Mouse (Mus musculus): ENCODE measurements around the gene Prr12.

Prr12 gene

DNA sequence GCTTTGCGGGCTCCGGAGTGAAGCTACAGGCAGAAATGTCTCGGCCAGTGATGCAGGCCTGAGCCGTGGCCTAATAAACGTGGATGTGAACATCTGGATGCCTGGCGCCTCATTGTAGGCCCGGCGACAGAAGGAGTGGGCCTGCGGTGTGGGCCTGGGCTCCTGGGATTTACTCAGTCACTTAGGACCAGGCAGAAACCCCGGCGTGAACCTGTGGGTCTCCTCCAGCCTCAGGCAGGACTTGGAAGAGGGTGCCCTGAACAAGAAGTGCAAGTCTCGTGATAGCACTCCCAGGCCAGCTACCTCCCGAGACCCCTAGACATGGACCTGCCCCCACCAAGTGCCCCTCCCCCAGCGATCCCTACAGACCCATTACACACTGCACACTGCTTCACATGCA lies 24.6 kb upstream of the Prr12 start:
- DNase-seq: no peak

DNA sequence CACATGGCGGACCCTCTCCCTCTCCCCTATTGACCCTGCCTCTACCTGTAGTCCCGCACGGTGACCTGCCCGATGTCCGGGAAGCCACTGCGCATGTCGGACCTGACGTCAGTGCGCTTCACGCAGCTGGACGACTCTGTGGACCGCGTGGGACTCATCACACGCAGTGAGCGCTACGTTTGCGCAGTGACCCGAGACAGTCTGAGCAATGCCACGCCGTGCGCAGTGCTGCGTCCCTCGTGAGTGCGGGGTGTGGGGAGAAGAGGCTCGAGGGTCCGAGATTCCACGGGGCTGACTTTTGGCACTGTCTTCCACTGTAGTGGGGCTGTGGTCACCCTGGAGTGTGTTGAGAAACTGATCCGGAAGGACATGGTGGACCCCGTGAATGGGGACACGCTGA lies 23.8 kb upstream of the Prr12 start:
- no peak for DNase-seq

DNA sequence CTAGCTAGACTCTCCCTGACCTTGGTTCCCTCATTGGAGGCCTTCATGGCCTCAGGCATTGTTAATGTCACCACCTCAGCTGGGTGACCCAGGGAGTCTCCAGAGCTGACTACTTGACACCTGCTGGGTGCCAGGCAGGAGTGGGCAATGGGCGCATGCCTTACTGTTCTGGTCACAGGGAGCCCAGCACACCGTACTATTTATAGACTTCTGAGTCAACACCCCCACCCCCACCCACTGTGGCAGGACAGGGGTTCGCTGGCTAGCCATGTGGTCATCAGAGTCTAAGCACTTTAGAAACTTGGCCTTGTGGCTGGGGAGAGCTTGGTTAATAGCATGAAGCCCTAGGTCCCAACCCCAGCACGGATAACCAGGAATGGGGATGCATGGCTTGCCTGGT lies 22.7 kb upstream of the Prr12 start:
- no peak for DNase-seq

DNA sequence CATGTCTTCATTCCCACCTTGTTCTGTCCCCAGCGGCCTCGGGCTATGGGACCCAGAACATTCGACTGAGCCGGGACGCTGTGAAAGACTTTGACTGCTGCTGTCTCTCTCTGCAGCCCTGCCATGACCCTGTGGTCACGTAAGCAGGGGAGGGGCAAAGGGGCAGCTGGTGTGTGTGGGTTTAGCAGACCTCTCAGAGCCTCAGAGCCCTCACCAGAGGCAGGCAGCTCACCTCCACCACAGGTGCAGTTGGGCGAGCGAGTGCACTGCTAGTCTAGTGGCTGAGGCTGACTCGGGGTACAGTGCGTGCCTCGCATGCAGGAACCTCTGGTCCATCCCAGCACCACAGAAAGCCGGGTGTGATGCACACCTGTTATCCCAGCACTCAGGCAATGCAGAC lies 21.3 kb upstream of the Prr12 start:
- DNase-seq: no peak

DNA sequence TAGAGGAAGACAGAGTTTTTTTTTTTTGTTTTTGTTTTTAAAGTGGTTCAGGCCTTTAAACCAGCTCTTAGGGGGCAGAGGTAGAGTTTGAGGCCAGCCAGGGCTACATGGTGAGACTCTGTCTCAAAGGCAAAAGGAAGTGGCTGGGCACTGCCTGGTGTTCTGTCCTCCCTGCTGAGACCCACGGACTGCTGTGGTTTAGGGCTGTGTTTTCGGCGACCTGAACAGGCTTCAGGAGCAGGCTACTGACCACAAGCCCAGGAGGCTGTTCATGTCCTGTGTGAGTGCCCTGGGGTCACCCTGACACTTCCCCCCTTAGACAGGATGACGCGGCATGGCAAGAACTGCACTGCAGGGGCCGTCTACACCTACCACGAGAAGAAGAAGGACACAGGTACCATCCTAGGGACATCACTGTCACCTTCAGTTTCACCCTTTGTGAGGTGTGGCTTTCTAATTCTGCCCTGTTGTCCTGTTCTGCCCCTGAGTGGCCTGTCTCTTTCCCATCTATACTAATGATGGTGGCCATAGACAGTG lies 20.6 kb upstream of the Prr12 start:
- no peak for DNase-seq

DNA sequence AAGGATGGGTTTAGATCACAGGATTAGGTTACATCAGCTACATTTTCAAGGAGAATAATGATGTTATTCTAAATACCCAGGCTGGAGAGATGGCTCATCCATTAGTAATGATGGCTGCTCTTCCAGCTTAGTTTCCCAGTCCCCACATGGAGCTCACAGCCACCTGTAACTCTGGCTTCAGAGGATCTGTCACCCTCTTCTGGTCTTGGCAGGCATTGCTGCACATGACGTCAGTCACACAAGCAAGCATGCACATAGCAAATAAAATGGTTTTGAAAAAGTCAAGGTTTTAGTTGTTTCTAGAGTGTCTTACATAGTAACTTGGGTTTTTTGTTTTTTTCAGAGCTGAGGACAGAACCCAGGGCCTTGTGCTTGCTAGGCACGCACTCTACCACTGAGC lies 19.5 kb upstream of the Prr12 start:
- DNase-seq: no peak

DNA sequence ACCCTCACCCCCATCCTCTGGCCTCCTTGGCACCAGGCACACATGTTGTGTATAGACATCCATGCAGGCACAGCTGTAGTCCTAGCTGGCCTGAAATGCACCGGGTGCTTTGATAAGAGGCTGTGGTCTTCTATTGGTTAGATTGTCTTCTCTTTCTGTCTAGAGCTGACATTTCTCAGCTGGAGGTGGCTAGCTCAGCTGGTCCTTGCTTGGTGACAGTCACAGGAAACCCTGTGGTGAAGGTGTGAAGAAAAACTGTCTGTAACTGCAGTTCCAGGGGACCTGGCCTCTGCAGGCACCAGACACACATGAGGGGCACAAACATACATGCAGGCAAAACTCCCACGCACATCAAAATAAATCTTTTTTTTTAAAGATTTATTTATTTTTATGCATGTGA lies 17.0 kb upstream of the Prr12 start:
- no peak for DNase-seq

DNA sequence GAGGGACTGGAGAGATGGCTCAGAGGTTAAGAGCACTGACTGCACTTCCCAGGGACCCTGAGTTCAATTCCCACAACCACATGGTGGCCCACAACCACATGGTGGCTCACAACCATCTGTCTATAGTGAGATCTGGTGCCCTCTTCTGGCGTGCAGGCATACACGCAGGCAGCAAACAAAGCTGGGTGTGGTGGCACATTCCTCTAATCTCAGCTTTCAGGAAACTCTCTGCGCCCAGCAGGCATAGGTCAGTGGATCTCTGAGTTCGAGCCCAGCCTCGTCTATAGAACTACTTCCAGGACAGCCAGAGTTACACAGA lies 15.3 kb upstream of the Prr12 start:
- peak; percentile 58 for DNase-seq

DNA sequence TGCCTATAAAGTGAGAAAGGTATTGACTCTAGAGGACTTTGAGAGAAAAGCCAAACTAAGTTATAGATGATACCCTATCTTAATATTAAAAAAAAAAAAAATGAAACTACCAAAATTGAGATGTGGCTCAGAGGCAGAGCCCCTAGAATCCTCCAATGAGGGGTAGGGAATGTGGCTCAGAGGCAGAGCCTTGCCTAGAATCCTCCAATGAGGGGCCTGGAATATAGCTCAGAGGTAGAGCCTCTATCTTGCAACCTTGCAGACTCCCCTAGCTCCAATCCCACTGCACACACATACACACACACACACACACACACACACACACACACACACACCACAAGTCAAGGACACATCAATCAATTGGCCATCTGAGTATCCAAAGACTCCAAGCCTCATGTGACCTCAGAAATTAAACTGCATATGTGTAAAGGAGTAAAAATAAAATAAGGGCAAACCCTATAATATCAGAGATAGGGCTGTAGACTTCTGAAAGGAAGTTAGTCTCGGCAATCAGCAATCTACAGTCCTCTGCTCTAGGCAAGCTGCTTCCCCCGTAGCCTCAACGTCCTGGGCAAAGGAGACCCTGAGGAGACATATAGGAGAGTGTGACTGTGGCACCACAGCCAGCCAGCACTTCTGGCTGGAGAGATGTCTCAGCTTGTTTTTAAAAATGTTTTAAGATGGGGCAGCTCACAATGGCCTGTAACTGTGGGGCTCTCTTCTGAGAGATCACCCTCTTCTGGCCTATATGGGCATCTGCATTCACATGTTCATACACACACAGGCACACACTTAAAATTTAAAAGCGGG lies 14.7 kb upstream of the Prr12 start:
- DNase-seq: no peak

DNA sequence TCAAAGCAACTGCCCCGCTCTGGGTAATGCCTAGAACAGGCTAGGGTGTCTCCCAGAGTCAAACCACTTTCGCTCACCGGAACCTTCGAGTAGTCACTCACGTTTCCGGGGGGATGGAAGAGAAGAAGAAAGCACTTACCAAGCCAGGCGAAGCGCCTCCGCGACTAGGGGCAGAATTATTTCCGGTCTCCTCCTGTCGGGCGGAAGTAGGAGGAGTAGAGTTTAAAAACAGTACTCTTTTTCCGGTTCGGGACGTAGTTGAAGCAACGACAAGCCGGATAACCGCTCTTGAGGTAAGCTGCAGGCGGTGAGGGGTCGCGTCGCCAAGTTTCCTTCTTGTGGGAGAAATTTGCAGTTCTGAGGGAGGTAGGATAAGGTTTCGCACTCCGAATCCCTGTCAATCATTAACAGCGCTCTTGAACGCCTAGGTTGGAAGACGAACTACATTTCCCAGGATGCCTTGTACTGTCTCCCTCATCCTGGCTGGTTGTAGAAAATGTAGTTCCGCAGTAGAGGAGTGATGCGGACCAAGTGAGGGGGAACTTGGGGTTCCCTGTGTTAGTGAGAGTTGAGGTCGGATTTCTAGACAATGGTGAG lies 9.7 kb upstream of the Prr12 start, which contains the start of the genes Nosip and Prrg2:
Nosip (plus strand) TSS at position 191 of the 597 bp plus-strand sequence.
Prrg2 (minus strand) TSS at position 439 of the 597 bp plus-strand sequence.
- peak; percentile 95 for DNase-seq

DNA sequence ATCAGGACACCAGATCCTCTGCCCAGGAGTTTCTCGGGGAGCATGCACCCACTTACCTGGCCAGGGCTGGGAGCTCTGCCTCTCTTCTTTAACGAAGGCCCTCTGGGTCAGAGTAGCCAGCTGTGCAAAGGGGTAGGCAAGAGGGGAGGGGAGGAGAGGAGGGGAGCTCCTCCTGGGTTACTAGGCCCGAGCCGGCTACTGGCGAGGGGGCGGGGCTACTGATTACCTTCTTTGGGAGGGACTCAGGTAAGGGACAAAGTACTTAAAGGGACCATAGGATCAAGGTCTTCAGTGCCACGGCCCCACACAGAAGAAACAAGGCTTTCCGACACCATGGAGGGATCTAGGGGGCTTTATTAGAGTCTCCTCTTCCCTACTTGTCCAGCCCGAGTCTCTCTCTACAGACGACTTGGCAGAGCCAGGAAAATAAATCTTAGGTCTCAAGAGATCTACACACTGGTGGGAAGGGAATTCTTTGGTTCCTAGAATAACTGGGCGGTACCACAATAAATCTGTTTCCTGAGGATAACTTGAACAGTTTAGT lies 8.9 kb upstream of the Prr12 start:
- DNase-seq: peak; percentile 64

DNA sequence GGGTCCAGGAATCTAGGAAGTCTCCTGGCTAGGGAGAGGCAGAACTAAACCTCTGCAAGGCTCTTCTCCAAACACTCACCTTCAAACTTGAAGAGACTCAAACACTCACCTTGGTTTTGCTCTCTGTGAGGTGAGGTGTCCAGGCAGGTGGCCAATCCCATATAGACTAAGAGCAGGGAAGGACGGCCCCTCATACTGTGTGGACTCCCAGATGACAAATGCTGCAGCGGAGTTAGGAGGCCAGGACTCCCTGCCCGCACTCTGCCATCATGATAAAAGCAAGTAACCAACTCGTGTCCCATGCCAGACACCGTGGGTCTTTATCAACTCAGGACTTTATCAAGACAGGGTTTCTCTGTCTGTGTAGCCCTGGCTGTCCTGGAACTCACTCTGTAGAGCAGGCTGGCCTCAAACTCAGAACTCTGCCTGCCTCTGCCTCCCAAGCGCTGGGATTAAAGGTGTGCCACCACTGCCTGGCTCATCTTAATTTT lies 8.0 kb upstream of the Prr12 start:
- no peak for DNase-seq

DNA sequence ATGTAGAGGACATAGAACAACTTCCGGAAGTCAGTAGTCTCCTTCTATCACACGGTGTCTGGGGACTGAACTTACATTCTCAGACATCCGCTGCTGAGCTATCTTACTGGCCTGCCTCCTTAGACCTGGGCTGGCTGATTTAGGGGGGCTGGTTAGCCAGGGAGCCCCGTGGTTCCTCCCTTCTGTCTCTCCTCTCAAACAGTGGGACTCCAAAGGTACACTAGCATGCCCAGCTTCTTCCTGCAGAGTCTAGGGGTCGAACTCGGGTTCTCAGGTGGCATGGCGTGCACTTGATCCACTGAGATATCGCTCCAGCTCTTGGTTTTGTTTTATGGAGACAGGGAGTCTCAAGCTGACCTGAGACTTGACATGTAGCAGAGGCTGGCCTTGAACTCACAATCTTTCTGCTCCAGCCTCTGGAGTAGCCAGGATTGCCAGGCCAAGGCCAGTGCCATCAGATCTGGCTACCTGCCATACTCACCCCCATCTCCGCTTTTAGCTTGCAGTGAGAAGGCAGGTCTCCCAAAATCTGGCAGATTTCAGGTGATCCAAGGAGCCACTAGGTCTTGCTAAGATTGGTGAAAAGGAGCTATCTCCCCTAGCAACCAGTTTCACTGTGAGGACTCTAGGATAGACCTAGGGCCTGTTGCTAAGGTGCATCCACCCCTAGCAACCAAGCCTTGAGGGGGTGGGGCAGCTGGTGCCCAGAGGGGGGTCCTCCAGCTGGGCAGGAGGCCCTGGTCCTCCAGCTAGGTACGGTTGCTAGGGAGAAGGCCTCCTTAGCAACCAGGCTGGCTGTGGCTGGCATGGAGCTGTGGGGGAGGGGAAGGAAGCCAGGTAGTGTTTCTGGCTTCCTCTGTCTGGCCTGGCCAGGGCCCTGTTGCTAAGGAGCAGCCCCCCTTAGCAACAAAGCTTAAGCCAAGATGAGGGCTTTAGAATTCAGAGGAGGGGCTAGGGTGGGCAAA lies 6.2 kb upstream of the Prr12 start:
- DNase-seq: no peak

DNA sequence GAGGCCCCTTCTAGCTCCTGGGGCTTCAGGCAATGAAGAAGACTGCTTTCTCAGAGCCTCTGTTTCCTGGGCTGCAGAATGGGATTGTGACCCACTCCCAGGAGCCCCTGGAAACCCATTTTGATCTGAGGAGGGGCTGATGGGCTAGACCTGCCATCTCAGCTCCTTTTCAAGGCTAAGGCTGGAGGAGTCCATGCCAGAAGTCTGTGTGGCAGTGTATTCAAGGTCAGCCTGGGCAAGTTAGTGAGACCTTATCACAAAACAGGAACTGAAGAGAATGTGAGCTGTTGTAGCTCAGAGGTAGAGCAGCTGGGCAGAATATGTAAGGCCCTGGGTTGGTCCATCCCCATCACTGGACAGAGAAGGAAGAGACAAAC lies 4.3 kb upstream of the Prr12 start:
- no peak for DNase-seq

DNA sequence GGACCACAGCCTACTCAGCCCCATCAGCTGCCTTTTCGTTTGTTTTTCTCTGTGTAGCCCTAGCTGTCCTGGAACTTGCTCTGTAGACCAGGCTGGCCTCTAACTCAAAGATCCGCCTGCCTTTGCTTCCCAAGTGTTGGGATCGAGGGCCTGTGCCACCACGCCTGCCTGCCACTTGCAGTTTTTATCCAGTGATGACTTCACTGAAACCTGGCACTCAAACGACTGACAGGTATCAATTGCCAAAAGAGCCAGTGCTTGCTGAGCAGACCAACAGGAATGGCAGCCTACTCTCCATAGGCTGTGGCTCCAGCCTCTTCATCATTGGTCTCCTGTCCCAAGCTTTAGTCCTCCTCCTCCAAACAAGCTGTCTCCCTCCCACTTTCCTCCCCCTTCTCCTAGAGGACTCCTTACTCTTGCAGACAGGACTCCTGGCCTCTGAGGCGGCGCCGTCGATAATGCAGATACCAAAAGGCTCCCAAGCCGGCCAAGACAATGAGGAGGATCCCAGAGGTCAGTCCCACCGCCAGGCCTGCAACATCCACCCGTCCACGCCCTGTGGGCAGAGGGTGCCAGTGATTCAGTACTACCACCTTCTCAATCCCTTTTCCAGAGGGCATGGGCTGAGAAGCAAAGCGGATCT lies 3.8 kb upstream of the Prr12 start:
- DNase-seq: no peak

DNA sequence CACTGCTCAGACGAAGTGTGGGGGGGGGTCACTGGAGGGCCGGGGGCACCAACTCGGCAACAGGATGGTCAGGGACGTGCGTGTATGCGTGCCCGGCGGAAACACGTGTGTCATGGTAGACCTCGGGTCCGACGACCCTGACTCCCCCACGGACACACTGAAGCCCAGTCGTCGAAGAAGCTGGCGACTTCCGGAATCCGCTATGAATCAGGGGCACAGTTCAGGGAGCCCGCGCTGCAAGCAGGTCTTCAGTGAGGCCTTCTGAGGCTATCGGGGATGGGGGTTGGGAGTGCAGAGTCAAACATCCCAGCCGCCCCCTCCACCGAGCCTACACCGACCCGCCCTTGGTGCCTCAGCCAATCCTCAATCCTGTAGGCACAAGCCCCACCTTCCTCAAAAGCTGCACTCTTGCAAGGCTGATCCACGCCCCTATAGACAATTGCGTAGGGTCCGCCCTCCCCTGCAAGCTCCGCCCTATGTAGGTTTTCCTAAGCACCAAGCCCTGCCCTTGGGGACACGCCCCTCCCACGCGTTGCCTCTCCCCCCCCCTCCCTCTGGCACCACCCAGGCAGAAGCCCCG lies 1.3 kb upstream of the Prr12 start:
- DNase-seq: peak; percentile 93

DNA sequence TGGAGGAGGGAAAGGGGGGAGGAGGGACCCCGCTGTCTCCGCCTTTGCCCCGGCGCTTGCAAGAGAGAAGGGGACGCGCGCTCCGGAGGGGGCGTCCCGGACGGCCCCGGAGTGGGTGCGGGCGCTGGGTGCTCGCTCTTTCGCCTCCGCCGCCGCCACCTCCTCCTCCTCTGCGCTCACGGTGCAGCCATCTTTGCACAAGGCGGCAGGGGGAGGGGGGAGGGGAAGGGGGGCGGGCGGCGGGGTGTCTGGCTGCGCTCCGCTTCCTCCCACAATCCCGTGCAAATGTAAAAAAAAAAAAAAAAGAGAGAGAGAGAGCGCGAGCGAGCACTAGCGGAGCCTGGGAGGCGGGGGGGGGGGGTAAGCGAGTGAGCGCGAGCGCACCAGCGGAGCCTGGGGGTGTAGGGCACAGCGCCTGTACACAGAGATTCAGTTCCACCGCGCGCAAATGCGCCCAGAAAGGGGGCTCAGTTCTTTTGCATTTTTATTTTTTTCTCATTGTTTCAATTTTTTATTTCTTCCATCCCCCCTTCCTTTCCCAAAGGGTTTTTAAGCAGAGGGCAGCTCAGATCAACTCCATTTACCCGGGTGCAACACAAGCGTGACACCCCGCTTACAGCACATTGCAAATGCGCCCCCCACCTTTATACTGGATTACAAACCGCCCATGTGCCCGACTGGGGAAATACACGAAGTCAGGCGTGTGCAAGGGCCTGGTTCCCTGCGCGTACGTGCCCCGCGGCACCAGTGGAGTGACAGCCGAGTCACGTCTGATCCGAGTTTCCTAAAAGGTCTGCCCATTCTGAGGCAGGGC lies 643 bp upstream of the Prr12 start:
- DNase-seq: peak; percentile 73

DNA sequence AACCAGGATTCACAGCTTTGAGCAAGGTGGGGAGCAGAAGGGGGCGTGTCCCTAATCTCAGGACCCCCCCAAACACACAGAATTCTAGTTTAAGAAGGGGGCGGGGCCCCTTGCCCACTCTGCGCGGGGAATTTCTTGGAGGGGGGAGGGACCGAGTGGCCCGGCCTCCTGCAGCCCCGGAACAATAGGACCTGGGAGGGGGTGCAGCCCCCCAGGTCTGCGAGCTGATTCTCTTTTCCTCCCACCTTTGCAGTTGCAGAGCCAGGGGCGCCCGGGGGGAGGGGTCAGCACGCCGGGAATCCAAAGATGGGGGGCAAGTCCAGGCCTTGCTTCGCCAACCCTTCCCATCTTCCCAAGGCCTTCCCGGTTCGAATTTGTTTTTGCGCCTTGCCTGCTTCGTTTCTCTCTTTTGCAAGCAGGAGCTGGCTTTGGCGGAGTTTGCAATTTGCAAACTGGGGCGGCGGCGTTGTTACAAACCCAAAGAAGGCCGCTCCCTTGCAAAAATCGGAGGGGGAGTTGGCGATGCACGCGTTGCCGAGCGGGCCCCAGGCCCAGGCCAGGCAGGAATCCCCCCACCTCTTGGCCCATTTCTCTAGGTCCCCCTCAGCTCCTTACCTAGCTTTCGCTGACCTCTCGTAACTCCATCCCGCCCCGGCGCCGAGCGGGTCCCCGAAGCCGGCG lies 360 bp downstream of the Prr12 start:
- DNase-seq: peak; percentile 35

DNA sequence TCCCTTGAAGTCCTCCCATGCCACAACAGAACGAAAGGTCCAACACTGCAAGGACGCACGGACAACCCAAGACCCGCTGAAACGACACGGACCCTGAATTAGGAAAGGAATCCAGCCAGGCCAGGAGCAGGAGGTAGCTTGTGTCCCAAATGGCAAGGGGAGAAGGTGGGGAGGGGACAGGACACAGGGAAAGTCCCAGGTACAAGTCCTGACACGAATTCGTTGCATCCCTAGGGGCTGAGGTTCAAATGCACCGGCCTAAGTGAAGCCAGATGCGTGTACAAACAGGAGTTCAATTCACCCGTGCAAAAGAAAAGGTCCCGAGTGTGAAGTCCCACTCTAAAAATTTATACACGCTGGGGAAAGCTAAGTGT lies 1.1 kb downstream of the Prr12 start:
- no peak for DNase-seq

DNA sequence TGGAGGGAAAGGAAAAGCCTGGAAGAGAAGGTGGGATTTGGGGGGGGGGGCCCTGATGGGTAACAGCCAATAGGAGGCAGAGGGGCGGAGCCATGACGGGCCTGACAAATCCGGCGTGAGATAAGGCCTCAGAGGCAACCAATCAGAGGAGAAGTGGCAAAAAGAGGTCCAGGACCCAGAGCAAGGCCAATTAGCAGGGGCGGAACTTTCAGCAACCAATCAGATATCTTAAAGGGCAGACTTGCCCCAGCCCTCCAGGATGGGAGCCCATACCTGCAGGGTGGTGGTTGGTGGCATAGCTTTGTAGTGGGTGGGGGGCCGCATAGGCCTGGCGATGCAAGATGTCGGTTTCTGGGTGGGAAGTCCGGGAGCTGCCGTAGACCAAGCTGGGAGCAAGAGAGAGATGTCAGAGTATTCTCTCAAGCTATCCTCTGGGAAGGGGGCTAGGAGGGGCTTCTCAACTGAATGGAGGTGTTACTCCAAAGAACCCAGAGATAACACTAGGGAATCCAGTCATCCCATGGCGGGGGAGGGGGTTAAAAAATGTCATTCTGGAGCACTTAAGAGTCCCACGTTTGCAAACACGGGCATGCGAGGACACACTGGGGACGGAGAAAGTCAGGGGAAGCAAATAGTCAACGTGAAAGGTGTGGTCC lies 1.6 kb downstream of the Prr12 start:
- peak; percentile 58 for DNase-seq
